Mouse (Mus musculus) activated CD4-positive, CD25-positive, alpha-beta regulatory T cell, adult 4 months (primary cell): Measurements from ENCODE around the gene Krtap3-3. TPM values are rescaled to one million over a fixed set of nuclear protein-coding genes. Genes with fewer than 3 reads are reported as not detected.

Experiments
- polyA plus RNA-seq, 2 experiments: library from polyadenylated mRNA; unstranded; fragments of 100-300 nt; shearing (Covaris generic); gene quantifications; one replicate each; pipeline ENCODE4 v1.2.1; 2017

Gene Krtap3-3
- polyA plus RNA-seq, 2 experiments from 2014 or later = not detected

Other genes starting within 250 kb of the Krtap3-3 start
- not detected for gene Krt25, start 227.9 kb downstream of the Krtap3-3 start, polyA plus RNA-seq
- gene Krt26, start 212.9 kb downstream of the Krtap3-3 start, polyA plus RNA-seq = not detected
- gene Krt27, start 199.8 kb downstream of the Krtap3-3 start, polyA plus RNA-seq = under 1 TPM in 1 of 2 experiments, not detected in 1; 0.21 TPM
- not detected for gene Krt28, start 176.0 kb downstream of the Krtap3-3 start, polyA plus RNA-seq
- gene Krt10, start 161.5 kb downstream of the Krtap3-3 start, polyA plus RNA-seq = 1 to 10 TPM; 3.6 to 4.2 TPM
- gene Krt12, start 128.6 kb downstream of the Krtap3-3 start, polyA plus RNA-seq = not detected
- under 1 TPM in 1 of 2 experiments, not detected in 1; 0.17 TPM for gene Krt20, start 112.7 kb downstream of the Krtap3-3 start, polyA plus RNA-seq
- not detected for gene Krt23, start 57.7 kb downstream of the Krtap3-3 start, polyA plus RNA-seq
- gene Krt39, start 29.5 kb downstream of the Krtap3-3 start, polyA plus RNA-seq = not detected
- gene Krt40, start 7.7 kb downstream of the Krtap3-3 start, polyA plus RNA-seq = not detected
- gene Krtap3-2, start 6.0 kb upstream of the Krtap3-3 start, polyA plus RNA-seq = not detected
- not detected for gene Gm11939, start 8.6 kb upstream of the Krtap3-3 start, polyA plus RNA-seq
- gene Krtap3-1, start 15.8 kb upstream of the Krtap3-3 start, polyA plus RNA-seq = not detected
- gene Krtap1-5, start 30.2 kb upstream of the Krtap3-3 start, polyA plus RNA-seq = not detected
- not detected for gene Krtap1-4, start 32.8 kb upstream of the Krtap3-3 start, polyA plus RNA-seq
- gene Krtap1-3, start 40.5 kb upstream of the Krtap3-3 start, polyA plus RNA-seq = not detected
- gene Krtap9-3, start 47.2 kb upstream of the Krtap3-3 start, polyA plus RNA-seq = not detected
- not detected for gene Gm11938, start 52.4 kb upstream of the Krtap3-3 start, polyA plus RNA-seq
- gene Gm11937, start 59.3 kb upstream of the Krtap3-3 start, polyA plus RNA-seq = not detected
- not detected for gene Krtap2-4, start 64.0 kb upstream of the Krtap3-3 start, polyA plus RNA-seq
- not detected for gene Gm11562, start 69.6 kb upstream of the Krtap3-3 start, polyA plus RNA-seq
- gene Krtap4-1, start 77.4 kb upstream of the Krtap3-3 start, polyA plus RNA-seq = not detected
- gene Krtap4-2, start 84.2 kb upstream of the Krtap3-3 start, polyA plus RNA-seq = not detected
- gene Krtap4-7, start 93.2 kb upstream of the Krtap3-3 start, polyA plus RNA-seq = not detected
- gene Gm11555, start 99.4 kb upstream of the Krtap3-3 start, polyA plus RNA-seq = not detected
- not detected for gene Gm11563, start 108.1 kb upstream of the Krtap3-3 start, polyA plus RNA-seq
- not detected for gene Krtap4-6, start 115.1 kb upstream of the Krtap3-3 start, polyA plus RNA-seq
- not detected for gene Gm14190, start 139.9 kb upstream of the Krtap3-3 start, polyA plus RNA-seq
- gene Gm14180, start 183.4 kb upstream of the Krtap3-3 start, polyA plus RNA-seq = not detected
- not detected for gene Gm11595, start 222.0 kb upstream of the Krtap3-3 start, polyA plus RNA-seq
- gene Krtap4-8, start 229.8 kb upstream of the Krtap3-3 start, polyA plus RNA-seq = not detected
- gene Krtap4-9, start 234.3 kb upstream of the Krtap3-3 start, polyA plus RNA-seq = not detected
- not detected for gene Gm11596, start 242.6 kb upstream of the Krtap3-3 start, polyA plus RNA-seq
- not detected for gene Gm11569, start 248.1 kb upstream of the Krtap3-3 start, polyA plus RNA-seq